Mouse (Mus musculus) ES-E14 (cell line): ENCODE results near the gene Gpx4. TPM values are rescaled to one million over a fixed set of nuclear protein-coding genes. Genes with fewer than 3 reads are reported as not detected.

Experiments used
- DNase-seq: peaks from one replicate; pipeline ENCODE4 v3.0.0-alpha.2; 2013; ENCODE audit warnings: low read depth, low spot score
- H3K27ac ChIP-seq: 2 replicates; pipeline ENCODE4 v1.5.1; 2012; ENCODE audit warnings: low read depth, mild to moderate bottlenecking, low read length, moderate library complexity, mixed read lengths; ENCODE audit not compliant: poor library complexity, insufficient read depth, severe bottlenecking
- H3K36me3 ChIP-seq: 2 replicates; pipeline ENCODE4 v1.6.1; 2012; ENCODE audit warnings: mild to moderate bottlenecking, low read length, moderate library complexity, mixed read lengths; ENCODE audit not compliant: control insufficient read depth, poor library complexity, insufficient read depth, severe bottlenecking
- H3K4me1 ChIP-seq, 2 experiments: fragments of 150-350 bp in 1 of 2; sonication (generic) in 1 of 2; 2 replicates each; pipeline ENCODE4 v1.6.1; 2012; ENCODE audit warnings: low read length in 2 of 2, mild to moderate bottlenecking in 1 of 2, mixed read lengths in 1 of 2; ENCODE audit not compliant: control insufficient read depth in 2 of 2, insufficient read depth in 2 of 2, poor library complexity in 1 of 2
- H3K4me3 ChIP-seq, 2 experiments: fragments of 150-350 bp in 1 of 2; sonication (generic) in 1 of 2; 2 replicates each; pipeline ENCODE4 v1.5.1; 2012; ENCODE audit warnings: low read length in 2 of 2, low read depth in 1 of 2, mild to moderate bottlenecking in 1 of 2, mixed read lengths in 1 of 2; ENCODE audit not compliant: insufficient read depth in 1 of 2, poor library complexity in 1 of 2, severe bottlenecking in 1 of 2
- H3K9ac ChIP-seq: 2 replicates; pipeline ENCODE4 v1.6.1; 2012; ENCODE audit warnings: low read depth, mild to moderate bottlenecking, low read length, mixed read lengths; ENCODE audit not compliant: poor library complexity, insufficient read depth, severe bottlenecking
- H3K9me3 ChIP-seq: fragments of 150-350 bp; sonication (generic); 2 replicates; pipeline ENCODE4 v1.6.1; 2012; ENCODE audit warnings: low read depth, mild to moderate bottlenecking, low read length; ENCODE audit not compliant: control insufficient read depth, insufficient read depth
- CHD2 ChIP-seq: IDR thresholded peaks from 2 replicates; pipeline ENCODE4 v1.6.1; 2014; ENCODE audit warnings: mild to moderate bottlenecking, low read depth, low read length, inconsistent platforms
- HCFC1 ChIP-seq: IDR thresholded peaks from 2 replicates; pipeline ENCODE4 v1.6.1; 2012; ENCODE audit warnings: low read length, inconsistent platforms, borderline replicate concordance; ENCODE audit not compliant: insufficient read depth
- MAFK ChIP-seq: IDR thresholded peaks from 2 replicates; pipeline ENCODE4 v1.6.1; 2014; ENCODE audit warnings: mild to moderate bottlenecking, low read depth, low read length, inconsistent platforms; ENCODE audit not compliant: insufficient read depth
- ZC3H11A ChIP-seq: IDR thresholded peaks from 2 replicates; pipeline ENCODE4 v1.6.1; 2012; ENCODE audit warnings: low read depth, mild to moderate bottlenecking, inconsistent platforms, low read length, borderline replicate concordance
- ZNF384 ChIP-seq: IDR thresholded peaks from 2 replicates; pipeline ENCODE4 v1.6.1; 2012; ENCODE audit warnings: low read depth, low read length, inconsistent platforms
- in situ Hi-C, 2 experiments: fragments of 600-800 bp; cut with MboI; formaldehyde crosslinking; loops; one replicate each; pipeline ENCODE4 v1.15.1; 2025; ENCODE audit warnings: low sequenced_read_pairs in 2 of 2, inconsistent platforms in 1 of 2; ENCODE audit not compliant: unreplicated experiment in 2 of 2
- total RNA-seq: library from RNA; depleted of rRNA; stranded (reverse); fragments of 300-350 nt; gene quantifications from 2 replicates; pipeline ENCODE4 v1.2.3, GENCODE M21; 2012

The Gpx4 gene
- total RNA-seq, 1 experiment: 1,456 TPM

- Histone ChIP-seq H3K9ac (no peak overlapping the region), H3K4me1 (peaks cover 0 to 4% of the 10 kb centered on the region in 2 experiments; a peak in 1 of 4 replicates), H3K27ac (no peak overlapping the region), H3K4me3 (no peak overlapping the region), H3K9me3 (no peaks in the 10 kb centered on the region), H3K36me3 (peaks cover 49% of the 10 kb centered on the region; the same call in 1 of the 2 replicates)
- TF ChIP-seq HCFC1 (no peak), MAFK (no peak), ZNF384 (no peak), ZC3H11A (no peak), CHD2 (no peak)
- in situ Hi-C loops: no loop called here
- DNase-seq: no peak
These were observed 17.1 kb downstream of the Gpx4 start for GRCm38 (mm10) chr10:80063877-80064650.

DNA sequence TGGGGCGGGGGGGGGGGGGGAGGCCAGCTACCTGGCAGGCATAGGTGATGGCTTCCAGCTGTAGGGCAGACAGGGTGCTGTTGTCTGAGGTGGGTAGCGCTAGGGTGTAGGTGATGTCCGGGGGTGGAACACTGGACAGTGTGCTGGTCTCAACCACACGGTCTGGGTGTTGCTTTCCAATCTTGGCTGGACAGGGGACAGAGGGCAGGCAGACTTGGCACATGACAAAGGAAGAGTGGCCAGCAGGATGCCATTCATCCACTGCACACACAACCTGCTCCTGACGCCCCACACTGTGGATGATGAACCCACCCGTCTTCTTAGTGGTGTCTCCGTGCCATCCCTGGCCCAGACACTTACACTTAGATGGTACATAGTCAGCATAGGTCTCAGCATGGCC is 22.3 kb downstream of the Gpx4 start:
- Histone ChIP-seq H3K9ac (no peak overlapping the region), H3K4me1 (peaks cover 2 to 11% of the 10 kb centered on the region in 2 experiments; a peak in 2 of 4 replicates), H3K36me3 (peaks cover 28% of the 10 kb centered on the region; the same call in 1 of the 2 replicates), H3K9me3 (no peaks in the 10 kb centered on the region), H3K4me3 (no peak overlapping the region), H3K27ac (no peak overlapping the region)
- TF ChIP-seq HCFC1 (no peak), ZC3H11A (no peak), ZNF384 (no peak), MAFK (no peak), CHD2 (no peak)
- in situ Hi-C loops: no loop called here
- DNase-seq: no peak

DNA sequence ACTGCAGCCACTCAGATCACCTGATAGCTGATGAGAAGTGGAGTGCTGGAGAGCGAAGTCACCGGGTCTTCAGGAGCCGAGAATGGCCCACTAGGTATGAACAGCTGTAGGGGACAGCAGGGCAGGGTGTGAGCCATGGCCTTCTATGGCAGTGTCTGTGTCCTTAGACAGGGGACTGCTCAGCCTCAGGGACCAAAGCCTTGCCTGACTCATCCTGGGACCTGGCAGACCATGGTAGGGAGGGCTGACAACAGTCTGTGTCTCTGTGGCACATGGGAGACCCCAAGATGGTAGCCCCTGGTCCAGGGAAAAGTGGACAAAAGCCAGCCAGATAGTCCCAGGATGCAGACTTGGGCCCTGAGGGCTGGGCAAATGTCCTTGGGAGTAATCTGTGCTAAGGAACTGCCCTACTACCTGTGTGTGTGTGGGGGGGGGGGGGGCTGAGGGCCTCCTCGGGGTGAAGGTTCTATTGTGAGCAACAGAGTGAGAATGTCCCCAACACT is 23.0 kb downstream of the Gpx4 start:
- Histone ChIP-seq H3K9me3 (no peaks in the 10 kb centered on the region), H3K9ac (no peak overlapping the region), H3K4me1 (peaks cover 6 to 14% of the 10 kb centered on the region in 2 experiments; a peak in 2 of 4 replicates), H3K4me3 (no peak overlapping the region), H3K27ac (no peak overlapping the region), H3K36me3 (peaks cover 26% of the 10 kb centered on the region; the same call in 1 of the 2 replicates)
- TF ChIP-seq ZNF384: no peak
- no peak for TF ChIP-seq CHD2
- TF ChIP-seq HCFC1: no peak
- no peak for TF ChIP-seq MAFK
- TF ChIP-seq ZC3H11A: no peak
- in situ Hi-C loops: no loop called here
- DNase-seq: no peak

GRCm38 (mm10) chr10:80070837-80071515 is 24.0 kb downstream of the Gpx4 start:
- no peak for DNase-seq
- Histone ChIP-seq H3K27ac (no peak overlapping the region), H3K9ac (no peak overlapping the region), H3K9me3 (no peaks in the 10 kb centered on the region), H3K36me3 (peaks cover 22% of the 10 kb centered on the region; the same call in 1 of the 2 replicates), H3K4me3 (no peak overlapping the region), H3K4me1 (peaks cover 6 to 22% of the 10 kb centered on the region in 2 experiments; a peak in 3 of 4 replicates)
- in situ Hi-C loops: no loop called here
- TF ChIP-seq MAFK (0 out of 2 replicates have a peak, but pooled peaks have one; percentile 40), HCFC1 (no peak), ZNF384 (0 out of 2 replicates have a peak, but pooled peaks have one; percentile 19)
